Mouse (Mus musculus) brown adipose tissue, adult 24 weeks (tissue): ENCODE data around the gene Mgat4d. TPM values are rescaled to one million over a fixed set of nuclear protein-coding genes. Genes with fewer than 3 reads are reported as not detected.

Source experiments
- H3K27ac ChIP-seq: fragments of 200-500 bp; replicated peaks from 2 replicates; pipeline ENCODE4 v1.5.1; 2012; ENCODE audit warnings: low read depth, mild to moderate bottlenecking, low read length
- H3K4me1 ChIP-seq: fragments of 200-500 bp; 2 replicates; pipeline ENCODE4 v1.6.1; 2012; ENCODE audit warnings: low read length, mixed read lengths; ENCODE audit not compliant: control insufficient read depth, insufficient read depth, insufficient read length
- H3K4me3 ChIP-seq: fragments of 200-500 bp; 2 replicates; pipeline ENCODE4 v1.5.1; 2012; ENCODE audit warnings: low read depth, mild to moderate bottlenecking, low read length, moderate library complexity; ENCODE audit not compliant: insufficient read depth
- polyA plus RNA-seq: library from polyadenylated mRNA; stranded (reverse); fragments of >200 nt; gene quantifications from 2 replicates; pipeline ENCODE4 v1.2.4, GENCODE M21; 2012; ENCODE audit not compliant: missing spikeins, insufficient read depth, insufficient read length

The Mgat4d gene
- polyA plus RNA-seq, 1 experiment = not detected

DNA sequence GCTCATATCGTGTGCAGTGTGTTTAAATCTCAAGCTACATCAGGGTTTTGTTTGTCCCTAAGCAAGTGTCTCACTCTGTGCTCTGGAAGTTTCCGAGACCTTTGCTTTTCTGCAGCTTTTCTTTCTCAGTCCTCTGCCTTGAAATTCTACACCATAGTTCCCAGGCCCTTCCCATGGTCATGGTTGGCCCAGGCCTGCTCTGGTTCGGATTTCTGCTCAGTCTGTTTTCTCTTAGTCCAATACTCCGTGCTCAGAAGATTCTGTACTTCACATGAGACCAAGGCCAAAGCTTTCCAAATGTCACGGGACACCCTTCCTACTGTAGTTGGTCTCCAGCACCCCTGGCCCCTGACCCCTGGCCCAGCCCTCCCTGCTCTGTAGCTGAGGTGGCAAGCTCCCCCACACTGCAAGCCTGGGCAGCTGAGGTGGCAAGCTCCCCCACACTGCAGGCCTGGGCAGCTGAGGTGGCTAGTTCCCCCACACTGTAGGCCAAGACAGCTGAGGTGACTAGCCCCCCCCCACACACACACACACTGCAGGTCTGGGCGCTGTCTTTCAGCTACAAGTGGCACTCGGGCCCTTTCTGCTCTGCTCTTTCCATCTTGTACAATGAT, 15.0 kb downstream of the Mgat4d start:
- Histone ChIP-seq H3K4me1 (no peaks in the 10 kb centered on the region), H3K4me3 (no peak overlapping the region), H3K27ac (no peak overlapping the region)

DNA sequence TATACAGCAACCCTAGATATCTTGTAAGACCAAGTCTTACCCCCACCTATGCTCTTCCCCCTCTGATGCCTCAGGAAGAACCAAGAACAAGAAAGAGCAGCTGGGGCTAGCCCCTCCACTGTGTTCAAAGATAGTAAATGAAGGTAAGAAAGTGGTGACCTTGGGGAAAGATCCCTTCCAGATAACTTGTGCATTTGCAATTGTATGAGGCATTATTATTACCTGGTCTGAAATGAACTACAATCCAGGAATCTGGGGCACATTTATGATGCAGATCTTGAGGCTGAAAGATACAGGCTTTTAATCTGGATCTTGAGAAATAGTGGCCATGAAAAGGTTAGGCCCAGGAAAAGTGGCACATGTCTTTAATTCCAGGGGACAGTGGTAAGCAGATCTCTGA, 29.0 kb downstream of the Mgat4d start:
- H3K27ac ChIP-seq = no peak overlapping the region
- H3K4me3 ChIP-seq = no peak overlapping the region
- no peaks in the 10 kb centered on the region for H3K4me1 ChIP-seq

DNA sequence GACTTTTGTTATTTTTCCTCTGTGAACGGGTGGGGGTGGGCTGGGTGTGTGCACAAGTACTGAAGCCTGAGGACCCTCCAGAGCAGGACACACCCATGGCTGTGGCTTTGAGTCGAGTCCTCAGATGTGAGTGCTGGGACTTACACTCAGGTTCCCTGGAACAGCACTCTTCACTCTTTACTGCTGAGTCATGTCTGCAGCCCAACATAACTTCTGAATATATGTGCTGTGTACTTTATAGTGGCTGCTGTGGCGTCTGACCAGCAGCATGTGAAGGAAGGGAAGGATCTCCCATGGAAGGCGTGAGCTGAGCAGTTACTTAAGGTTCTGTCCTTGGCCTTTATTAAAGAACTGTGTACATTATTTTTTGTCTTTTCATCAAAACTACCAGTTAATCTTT, 31.9 kb downstream of the Mgat4d start:
- Histone ChIP-seq H3K4me1 (no peaks in the 10 kb centered on the region), H3K4me3 (no peak overlapping the region), H3K27ac (no peak overlapping the region)

DNA sequence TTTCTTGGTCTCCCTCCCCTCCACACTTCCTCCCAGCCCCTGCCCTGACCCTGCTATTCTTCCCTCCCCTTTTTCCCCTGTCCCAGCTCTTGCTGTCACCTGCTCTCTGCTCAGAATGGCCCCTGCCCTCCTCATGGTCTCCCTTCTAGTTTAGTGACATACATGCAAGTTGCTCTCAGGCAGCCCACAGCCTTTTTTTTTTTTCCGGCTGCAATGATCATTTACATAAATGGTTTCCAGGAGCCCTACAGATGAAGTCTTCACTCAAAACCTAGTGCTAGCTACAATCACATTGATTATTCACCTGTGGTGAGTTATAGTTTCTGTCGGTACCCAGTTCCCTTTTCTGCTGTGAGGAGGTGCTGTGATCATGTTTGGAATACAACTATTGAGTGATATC, 32.7 kb downstream of the Mgat4d start:
- H3K27ac ChIP-seq = no peak overlapping the region
- H3K4me1 ChIP-seq = no peaks in the 10 kb centered on the region
- H3K4me3 ChIP-seq = no peak overlapping the region

DNA sequence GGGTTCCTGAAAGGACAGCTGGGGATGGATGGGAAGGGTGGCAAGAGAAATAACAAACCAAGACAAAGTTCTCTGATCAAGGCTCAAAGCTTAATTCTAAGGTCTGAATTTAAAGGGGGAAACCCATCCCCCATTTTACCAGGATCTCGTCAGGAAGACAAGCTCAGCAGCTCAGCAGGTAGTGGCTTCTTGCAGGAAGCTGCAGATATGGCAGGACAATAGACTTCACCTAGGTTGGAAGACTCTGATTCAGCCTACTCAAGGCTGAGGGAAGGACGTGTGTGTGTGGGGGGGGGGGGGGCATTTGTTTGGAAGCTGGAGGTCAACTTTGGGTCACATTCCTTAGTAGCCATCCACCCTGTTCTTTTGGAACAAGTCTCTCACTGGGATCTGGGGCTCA, 34.6 kb downstream of the Mgat4d start:
- no peak overlapping the region for H3K27ac ChIP-seq
- H3K4me1 ChIP-seq = no peaks in the 10 kb centered on the region
- H3K4me3 ChIP-seq = no peak overlapping the region

DNA sequence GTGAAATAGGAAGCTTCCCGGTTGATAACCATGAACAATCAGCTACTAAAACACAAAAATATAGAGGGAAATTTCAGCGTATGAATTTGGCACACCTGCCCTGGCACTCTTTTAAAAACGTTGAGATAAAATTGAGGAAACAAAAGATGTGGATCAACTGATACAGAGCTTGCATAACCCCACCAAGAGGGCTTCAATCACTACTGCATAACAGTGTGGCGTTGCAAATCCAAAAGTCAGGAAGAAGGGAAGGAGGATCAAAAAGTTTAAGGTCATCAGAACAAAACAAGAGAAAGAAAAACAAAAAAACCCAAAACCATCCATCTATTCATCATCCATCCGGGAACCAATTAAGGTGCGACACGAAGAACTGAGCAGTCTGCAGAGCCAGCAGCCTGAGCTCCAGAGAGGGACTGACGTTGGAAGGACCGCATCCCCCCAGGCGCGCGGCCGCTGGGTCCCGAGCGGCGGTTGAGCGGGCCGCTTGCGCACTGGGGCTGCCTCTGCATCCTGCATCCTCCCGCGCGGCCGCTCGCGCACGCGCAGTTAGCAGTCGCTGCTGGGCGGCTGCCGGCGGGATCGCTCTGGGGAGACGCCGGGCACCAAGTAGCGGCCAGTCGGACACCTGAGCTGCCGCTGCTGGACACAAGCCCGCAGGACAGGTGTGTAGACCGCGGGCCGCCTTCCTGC, 41.2 kb downstream of the Mgat4d start, which contains the start of gene Clgn:
TSS of gene Clgn (plus strand) at position 552 of the 690 bp plus-strand sequence.
- H3K27ac ChIP-seq = no peak within 1 kb of the TSS
- no peaks in the 10 kb centered on the region for H3K4me1 ChIP-seq
- no peak within 1 kb of the TSS for H3K4me3 ChIP-seq

DNA sequence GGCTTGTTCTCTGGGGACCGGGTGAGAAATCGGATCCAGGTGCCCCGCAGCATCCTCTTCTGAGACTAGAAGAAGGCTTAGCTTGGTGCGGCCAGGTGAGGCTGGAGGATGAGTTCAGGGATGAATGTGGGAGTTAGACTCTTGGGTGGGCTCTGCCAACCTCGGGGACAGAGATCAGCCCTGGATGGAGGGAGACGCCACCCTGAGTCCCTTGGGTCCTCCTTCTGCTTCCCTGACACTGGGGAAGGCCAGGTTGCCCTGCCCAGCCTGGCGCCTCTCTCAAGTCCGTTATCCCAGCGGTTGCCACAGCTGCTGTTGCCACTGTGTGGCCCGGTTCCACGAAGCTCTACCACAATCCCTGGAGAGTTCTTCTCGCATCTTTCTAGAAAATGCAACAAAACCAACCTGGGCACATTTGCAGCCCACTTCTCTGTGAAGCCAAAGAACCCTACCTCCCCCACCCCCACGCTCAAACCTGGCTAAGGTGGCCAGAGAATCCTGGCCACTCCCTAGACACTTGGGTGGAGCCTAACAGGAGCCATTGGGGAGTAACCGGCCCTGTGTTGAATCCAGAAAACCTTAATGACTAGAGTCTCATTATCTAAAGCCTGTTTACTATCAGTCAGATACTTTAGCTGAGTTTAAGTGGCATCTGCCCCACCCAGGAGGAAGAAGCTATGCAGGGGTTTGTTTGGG, 41.9 kb downstream of the Mgat4d start:
- H3K27ac ChIP-seq = no peak overlapping the region
- H3K4me3 ChIP-seq = no peak overlapping the region
- no peaks in the 10 kb centered on the region for H3K4me1 ChIP-seq

DNA sequence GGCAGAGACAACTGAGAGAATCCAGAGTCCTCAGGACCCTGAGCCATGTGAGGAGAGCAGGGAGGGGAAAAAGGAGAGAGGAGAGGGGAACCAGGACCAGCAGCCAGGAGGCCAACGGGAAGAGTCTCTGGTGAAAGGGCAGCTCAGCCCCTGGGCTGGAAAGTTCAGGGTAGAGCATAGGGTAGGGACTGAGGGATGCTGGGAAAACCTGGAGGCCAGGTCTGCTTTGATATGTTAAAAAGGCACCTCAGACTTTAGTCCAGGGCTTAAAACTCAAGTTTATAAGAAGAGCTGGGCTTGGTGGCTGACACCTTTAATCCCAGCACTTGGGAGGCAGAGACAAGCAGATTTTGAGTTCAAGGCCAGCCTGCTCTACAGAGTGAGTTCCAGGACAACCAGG, 44.2 kb downstream of the Mgat4d start:
- Histone ChIP-seq H3K4me3 (no peak overlapping the region), H3K27ac (no peak overlapping the region), H3K4me1 (no peaks in the 10 kb centered on the region)

DNA sequence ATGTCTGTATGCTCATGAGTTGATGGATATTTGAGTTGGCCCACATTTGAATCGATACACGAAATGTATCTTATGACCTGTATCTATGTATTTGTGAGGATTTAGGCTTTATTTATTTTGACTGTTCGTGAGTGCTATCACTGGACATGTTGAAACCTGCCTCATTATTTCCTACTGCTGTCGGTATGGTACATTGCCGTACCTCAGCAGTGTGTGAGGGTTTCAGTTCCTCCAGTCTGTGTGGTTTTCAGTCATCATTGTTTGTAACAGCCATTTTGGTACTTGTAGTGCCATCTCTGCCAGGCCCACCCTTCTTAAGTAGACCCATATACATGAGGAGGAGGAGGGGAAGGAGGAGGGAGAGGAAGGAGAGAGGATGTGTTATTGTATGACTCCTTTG, 46.1 kb downstream of the Mgat4d start:
- H3K4me1 ChIP-seq = no peaks in the 10 kb centered on the region
- no peak overlapping the region for H3K4me3 ChIP-seq
- no peak overlapping the region for H3K27ac ChIP-seq

DNA sequence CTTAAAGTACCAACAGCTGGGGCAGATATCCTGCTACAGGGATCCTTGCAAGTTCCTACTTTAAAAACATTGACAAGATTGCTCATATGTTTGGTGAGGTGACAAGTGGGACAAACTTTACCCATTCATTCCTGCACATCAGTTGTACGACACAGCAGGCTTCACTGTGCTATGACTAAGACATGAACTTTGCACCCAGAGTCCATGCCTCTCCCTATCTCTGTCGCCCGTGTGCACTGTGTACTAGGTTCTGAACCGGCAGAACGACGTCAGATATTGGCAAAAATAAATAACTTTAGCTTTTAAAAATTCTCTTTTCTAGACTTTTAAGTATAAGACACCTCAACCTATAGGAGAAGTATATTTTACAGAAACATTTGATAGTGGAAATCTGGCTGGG, 48.4 kb downstream of the Mgat4d start:
- no peak overlapping the region for H3K4me3 ChIP-seq
- no peak overlapping the region for H3K27ac ChIP-seq
- H3K4me1 ChIP-seq = no peaks in the 10 kb centered on the region

DNA sequence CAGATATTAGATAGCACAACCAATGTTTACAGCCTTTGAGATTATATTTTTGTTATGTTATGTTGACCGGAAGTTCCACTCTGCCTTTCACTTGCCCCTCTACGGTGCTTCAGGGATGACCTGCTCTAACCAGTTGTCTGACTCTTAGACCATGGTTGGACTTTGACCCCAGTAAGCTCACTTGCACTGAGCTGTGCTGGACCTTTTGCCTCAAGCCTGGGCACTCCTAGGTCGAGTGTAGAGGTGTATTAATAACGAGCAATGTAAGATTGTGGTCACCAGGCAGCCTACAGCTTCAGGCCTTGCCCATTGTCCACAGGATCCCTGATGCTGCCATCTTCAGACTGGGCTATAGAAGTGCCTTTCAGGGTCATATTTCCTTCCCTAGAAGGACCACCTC, 49.5 kb downstream of the Mgat4d start:
- Histone ChIP-seq H3K27ac (no peak overlapping the region), H3K4me1 (no peaks in the 10 kb centered on the region), H3K4me3 (no peak overlapping the region)

DNA sequence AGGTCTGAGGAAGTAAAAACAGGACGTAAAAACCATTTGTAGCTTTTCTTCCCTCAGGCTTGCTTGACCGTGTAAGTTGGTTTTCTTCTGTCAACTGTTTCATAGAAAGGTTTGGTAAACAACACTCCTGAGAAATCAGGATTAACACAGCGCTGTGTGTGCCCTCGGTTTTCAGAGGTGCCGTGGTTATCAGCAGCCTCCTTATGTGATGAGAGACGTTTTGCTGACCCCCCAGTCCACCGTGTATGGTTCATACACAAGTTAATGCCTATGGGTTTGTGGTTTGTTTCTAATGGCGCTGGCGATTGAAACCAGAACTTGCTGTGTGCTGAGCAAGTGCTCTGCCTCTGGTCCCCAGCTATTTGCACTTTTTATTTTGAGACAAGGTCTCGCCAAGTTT, 57.3 kb downstream of the Mgat4d start:
- Histone ChIP-seq H3K27ac (no peak overlapping the region), H3K4me3 (no peak overlapping the region), H3K4me1 (no peaks in the 10 kb centered on the region)

DNA sequence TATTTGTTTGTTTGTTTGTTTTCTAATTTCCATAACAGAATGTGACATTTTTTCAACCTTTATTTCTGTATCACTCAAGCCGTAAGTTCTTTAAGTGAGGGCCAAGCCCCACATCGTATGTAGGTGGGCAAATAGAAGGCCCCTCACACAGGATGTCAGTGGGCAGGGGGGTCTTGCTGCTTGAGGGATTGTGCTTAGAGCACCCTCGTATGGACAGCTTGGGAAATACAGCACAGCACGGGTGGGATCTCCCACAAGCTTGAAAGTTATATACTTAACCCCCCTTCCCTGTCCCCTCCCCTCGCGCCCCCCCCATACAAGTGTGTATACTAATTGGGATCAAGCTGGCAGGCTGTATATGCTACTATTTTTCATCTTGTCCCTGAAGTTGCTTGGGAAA, 58.6 kb downstream of the Mgat4d start:
- Histone ChIP-seq H3K27ac (no peak overlapping the region), H3K4me1 (no peaks in the 10 kb centered on the region), H3K4me3 (no peak overlapping the region)

DNA sequence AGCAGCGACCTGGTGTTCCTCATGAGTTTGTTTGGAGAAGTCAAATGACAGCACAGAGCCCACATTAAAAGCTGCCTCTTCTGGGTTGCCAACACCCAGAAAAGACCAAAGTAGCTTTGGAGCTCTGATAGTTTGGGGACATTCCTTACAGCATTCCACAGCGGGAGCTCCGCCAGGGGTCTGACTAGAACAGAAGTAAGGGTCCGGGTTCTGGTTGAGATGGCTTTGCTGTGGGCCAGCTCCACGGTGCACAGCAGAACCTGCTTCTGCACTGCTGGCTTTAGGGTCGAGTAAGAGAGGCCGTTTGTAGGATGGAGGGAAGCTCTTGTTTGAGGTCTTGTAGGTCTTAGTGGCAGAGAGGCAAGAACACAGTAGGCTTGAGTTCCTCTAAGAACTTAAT, 60.2 kb downstream of the Mgat4d start:
- Histone ChIP-seq H3K4me3 (no peak overlapping the region), H3K27ac (no peak overlapping the region), H3K4me1 (no peaks in the 10 kb centered on the region)

DNA sequence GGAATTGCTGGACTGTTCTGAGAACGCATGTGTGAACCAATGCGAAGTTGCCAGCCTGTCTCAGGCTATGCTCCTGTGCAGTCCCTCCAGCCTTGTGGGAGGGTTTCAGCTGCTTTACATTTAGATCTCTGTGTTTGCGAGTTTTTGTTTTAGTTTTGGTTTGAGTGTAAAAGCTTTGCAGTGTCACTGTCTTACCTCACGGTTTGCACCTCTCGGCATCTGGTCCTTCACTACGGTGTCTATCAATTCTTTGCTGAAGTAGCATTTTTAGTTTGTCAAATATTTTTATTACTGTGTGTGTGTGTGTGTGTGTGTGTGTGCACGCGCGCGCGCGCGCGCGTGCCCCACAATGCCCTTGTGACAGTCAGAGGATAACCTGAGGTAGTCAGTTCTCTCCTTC, 68.6 kb downstream of the Mgat4d start:
- H3K27ac ChIP-seq = no peak overlapping the region
- H3K4me3 ChIP-seq = no peak overlapping the region
- no peaks in the 10 kb centered on the region; the same call in 1 of the 2 replicates for H3K4me1 ChIP-seq

DNA sequence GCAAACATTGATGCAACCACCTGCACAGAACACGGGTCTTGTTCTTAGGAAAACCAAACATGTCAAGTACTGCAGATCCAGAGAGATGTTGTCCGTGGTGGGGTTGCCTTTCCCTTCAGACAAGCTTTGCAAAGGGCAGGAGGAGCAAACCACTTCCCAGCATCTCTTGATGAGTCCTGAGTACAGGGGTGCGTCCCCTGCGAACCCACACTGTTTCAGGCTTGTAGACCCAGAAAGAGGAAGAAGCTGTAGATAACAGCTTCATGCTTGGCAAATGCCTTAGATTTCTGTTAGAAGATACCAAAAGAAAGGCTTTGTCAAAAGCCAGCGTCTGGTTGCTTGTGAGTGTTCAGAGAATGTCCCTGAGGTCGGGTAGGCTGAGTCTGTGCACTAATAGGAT, 69.7 kb downstream of the Mgat4d start:
- no peak overlapping the region for H3K4me3 ChIP-seq
- no peaks in the 10 kb centered on the region; the same call in 1 of the 2 replicates for H3K4me1 ChIP-seq
- H3K27ac ChIP-seq = no peak overlapping the region
